Mouse (Mus musculus) heart, adult 11 months (tissue): ENCODE results near the gene Acadvl.
A peak's percentile ranks its signal among the peaks of the same experiment; 100 is the strongest.

Source experiments
- DNase-seq: peaks from one replicate; pipeline ENCODE4 v3.0.0; 2022

Gene Acadvl

GRCm38 (mm10) chr11:70014880-70015558, at the start of gene Acadvl:
Gene Acadvl (minus strand): TSS chr11:70015411.
- DNase-seq = peak; percentile 99

- DNase-seq = no peak
These were observed 47.8 kb upstream of the Acadvl start for GRCm38 (mm10) chr11:70063053-70063452.

DNA sequence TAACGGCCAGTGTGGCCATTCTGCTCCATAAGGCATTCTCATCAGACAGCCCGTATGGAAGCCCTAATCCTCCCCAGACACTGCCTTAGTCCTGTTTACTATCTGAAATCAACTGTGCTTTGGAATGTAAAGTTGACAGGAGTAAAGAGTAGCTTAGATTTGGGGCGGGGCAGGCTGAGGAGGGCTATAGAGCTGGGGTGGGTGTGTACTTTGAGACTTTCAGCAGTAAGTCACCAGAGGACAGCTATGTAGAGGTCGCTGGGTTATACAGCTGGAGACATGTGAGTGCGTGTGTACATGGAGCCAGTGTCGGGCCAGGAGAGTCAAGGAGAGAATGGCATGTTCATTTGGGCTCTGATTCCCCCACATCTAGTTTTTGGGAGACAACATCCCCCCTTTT, 44.7 kb upstream of the Acadvl start:
- no peak for DNase-seq

- no peak for DNase-seq
These were observed 42.6 kb upstream of the Acadvl start for GRCm38 (mm10) chr11:70057805-70058204.

DNA sequence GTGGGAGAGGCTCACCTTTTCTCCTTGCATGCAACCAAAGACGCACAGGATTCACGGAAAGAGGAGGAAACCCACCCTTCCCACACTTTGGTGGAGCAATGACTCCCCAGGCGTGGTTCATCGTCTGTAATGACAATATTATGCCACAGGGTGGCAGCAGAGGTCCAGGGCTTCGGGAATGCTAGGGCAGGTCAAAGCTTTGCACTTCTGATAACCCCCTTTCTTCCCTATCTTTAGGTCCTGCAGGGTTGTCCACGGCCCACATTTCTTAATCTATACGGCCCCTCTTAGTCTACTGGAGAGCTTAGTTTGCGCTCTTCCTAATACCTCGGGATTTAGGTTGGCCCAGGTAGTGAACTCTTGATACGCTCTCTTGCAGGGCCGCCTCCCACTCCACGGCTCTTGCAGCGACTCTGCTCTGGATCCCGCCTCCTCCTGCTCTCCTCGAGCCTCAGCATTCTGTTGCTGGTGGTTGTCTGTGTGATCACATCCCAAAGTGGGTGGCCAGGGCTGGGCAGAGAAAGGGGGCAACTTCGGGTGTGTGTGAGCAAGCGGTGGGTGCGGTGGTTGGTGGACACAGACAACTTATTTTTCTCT, 40.5 kb upstream of the Acadvl start:
- peak; percentile 94 for DNase-seq

DNA sequence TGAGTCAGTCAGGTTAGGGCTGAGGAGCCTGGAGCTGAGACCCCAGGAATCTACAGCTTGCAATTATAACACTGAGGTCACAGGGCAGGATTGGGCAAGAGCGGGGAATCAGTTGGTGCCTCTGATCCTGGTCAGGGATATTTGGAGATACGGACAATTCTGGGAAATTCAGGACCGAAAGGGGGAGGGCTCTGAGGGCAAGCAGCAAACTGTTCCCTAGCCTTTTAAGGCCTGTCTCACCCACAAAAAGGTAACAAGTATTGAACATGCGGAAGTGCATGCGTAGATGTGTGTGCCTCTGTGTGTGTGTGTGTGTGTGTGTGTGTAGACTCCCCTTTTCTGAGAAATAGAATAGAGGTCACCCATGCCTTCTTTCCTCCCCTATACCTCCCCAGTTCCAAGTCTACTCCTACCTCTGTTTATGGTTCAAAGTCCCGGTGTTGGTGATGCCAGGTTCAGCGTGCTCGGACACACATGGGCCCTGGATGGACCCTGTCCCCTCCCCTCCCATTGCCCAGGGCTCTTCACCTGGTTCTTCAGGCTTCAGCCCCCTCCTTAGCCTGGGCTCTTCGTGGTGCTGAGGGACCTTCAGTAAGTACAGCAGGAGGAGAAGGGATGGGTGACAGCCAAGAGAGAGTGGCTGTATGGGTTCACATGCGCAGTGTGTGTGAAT, 38.8 kb upstream of the Acadvl start, which contains the start of gene Asgr1:
TSS of gene Asgr1 (plus strand) at position 188 of the 673 bp plus-strand sequence.
- DNase-seq = no peak

- DNase-seq = no peak
These were observed 37.9 kb upstream of the Acadvl start for GRCm38 (mm10) chr11:70053156-70053555.

GRCm38 (mm10) chr11:70049816-70050215, 34.6 kb upstream of the Acadvl start:
- DNase-seq = no peak

DNA sequence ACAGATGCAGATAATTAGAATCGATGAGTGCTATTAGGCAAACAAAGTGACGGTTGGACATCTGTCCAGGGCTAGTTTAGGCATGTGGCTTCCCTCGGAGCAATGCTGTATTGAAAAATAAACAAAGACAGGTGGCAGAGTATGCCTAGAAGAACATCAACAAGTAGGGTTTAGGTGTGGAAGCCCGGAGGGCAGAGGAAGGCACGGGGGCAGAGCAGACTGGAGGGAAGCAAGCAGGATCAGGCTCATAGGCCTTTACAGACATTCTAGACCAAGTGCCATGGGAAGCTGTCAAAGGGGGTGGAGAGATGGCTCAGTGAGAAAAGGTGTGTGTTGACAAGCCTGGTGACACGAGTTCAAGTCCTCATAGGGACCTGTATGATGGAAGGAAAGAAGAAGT, 34.2 kb upstream of the Acadvl start:
- no peak for DNase-seq

- no peak for DNase-seq
These were observed 30.2 kb upstream of the Acadvl start for GRCm38 (mm10) chr11:70045435-70045834.

DNA sequence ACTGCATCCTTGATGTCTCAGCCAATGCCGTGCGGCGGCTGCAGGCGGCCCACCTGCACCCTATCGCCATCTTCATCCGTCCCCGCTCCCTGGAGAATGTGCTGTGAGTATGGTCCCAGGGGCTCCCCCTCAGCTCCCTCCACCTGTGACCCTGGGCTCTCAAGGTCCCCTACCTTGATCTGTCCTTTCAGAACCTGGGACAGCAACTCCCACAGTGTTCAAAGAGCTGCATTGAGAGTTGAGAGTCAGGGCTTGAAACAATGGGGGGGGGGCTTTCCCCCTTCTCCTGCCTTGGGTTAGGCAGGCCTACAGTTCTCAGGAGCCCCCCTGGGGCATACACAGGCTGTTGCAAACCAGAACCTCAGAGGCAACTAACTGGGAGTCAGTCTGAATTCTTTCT, 28.5 kb upstream of the Acadvl start:
- no peak for DNase-seq

DNA sequence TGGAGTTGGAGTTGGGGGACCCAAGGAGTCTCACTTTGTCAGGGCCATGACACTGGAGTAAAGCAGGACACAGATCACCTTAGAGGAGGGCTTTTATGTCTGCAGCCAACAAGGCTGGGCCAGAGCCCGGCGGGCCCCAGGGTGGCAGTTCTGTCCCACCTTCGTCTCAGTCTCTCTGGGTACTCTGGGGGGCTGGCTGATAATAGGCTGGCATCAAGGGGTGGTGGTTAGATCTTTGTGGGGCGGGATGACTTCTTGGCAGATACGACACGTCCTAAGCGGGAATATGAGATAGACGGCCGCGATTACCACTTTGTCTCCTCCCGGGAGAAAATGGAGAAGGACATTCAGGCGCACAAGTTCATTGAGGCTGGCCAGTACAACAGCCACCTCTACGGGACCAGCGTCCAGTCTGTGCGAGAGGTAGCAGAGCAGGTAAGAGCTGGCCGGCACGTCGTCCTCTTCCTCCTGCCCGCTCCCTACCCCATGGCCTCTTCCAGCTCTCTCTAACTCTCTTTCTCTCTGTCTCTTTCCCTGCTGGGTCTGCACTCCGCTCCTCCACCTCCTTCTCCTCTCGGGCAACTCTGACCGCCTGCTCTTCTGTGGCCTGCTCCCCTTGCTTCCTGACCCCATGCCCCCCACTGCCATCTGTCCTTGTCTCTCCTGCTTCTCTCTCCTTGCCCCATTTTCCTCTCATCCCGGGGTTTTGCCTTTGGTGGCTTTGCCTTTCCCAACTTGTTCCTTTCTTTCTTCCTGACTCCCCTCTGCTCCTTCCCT, 27.3 kb upstream of the Acadvl start:
- DNase-seq = peak; percentile 86

DNA sequence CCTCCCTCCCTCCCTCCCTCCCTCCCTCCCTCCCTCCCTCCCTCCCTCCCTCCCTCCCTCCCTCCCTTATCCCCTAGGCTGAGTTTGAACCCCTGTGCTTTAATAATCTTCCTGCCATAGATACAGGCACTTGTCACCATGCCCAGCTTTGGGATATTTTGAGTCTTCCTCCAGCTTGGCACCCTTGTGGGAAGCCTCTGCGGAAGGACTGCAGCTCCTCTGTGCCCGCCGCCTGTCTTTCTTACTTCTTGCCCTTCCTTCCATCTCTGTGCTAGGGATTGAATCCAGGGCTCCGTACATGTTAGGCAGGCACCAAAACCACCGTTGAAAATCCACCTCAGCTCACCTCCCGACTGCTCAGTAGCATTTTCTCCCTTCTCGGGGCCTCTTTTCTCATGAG, 25.0 kb upstream of the Acadvl start:
- DNase-seq = no peak

DNA sequence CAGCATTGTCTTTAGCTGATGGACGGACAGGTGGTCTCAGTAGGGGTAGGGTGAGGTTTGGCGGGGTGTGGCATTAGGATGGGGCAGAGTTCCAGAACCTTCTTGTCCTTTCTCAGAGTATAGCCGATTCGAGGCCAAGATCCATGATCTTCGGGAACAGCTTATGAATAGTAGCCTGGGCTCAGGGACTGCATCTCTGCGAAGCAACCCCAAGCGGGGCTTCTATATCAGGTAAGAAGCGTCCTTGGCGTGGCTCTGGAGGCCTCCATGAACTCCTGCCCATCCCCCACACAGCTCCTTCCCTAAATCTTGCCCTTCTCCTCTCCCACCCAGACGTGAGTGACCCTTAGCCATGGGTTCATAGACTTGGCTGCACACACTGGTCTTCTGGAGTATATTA, 24.4 kb upstream of the Acadvl start:
- DNase-seq = peak; percentile 84

DNA sequence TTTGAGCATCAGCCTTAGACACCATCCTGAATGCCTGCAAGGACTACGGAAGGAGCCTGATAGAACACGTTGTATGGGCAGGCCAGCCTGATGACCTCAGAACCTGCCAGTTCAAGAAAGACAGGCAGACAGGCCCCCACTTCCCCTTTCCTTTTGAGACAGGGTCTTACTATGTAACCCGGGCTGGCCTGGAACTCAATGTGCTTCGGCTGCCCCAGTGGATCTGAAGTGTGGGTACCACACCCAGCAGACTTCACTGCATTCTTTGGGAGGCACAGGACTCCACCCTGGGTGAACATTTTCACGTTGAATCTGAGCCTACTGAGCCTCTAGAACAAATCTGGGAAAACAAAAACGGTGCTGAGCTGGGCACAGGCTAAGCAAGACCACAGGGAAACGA, 23.0 kb upstream of the Acadvl start:
- DNase-seq = peak; percentile 92

- DNase-seq = peak; percentile 91
These were observed 16.1 kb upstream of the Acadvl start for GRCm38 (mm10) chr11:70031321-70031670.

DNA sequence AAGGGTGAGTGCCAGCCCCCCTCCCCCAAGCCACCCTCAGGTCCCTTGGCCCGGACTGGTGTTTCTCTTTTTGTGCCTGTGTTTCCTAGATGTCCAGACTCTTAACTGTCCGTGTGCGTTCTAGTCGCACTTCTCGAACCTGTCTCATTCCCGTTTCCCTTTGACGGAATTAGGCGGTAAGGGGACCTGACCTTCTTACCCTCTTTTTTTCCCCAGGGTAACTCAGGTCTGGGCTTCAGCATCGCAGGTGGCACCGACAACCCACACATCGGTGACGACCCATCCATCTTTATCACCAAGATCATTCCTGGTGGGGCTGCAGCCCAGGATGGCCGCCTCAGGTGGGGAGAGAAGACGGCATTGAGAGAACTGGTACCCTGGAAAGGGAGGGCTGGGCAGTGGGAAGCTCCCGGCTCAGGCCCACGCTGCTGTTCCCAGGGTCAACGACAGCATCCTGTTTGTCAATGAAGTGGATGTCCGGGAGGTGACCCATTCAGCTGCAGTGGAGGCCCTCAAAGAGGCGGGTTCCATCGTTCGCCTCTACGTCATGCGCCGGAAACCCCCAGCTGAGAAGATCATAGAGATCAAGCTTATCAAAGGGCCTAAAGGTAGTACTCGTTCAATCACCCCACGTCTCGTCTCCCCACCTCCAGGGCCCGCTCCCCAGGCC, 15.6 kb upstream of the Acadvl start:
- peak; percentile 93 for DNase-seq

- peak; percentile 91 for DNase-seq
These were observed 14.8 kb upstream of the Acadvl start for GRCm38 (mm10) chr11:70029829-70030550.

- peak; percentile 99 for DNase-seq
These were observed 14.1 kb upstream of the Acadvl start for GRCm38 (mm10) chr11:70029130-70029801.

GRCm38 (mm10) chr11:70028401-70029129, 13.4 kb upstream of the Acadvl start:
- DNase-seq = peak; percentile 95

DNA sequence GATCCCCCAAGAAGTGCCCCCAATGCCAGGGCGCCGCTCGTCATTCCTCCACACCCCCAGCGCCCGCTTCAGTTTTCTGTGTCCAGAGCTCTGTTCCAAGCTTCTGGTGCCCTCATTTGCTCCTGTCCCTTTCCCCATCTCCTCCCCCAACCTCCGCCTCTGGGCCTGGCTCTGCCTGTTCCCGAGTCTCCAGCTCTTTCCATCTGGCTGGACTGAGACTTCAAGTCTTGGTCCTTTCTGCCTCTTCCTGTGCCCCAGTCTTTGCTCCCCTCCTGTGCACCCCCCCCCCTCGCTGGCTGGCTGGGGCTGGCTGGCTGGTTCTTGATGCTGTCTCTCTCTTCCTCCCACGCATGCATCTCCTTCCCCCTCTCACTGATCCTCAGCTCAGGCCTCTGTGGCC, 12.2 kb upstream of the Acadvl start:
- peak; percentile 96 for DNase-seq
